In the genomic region with DNA sequence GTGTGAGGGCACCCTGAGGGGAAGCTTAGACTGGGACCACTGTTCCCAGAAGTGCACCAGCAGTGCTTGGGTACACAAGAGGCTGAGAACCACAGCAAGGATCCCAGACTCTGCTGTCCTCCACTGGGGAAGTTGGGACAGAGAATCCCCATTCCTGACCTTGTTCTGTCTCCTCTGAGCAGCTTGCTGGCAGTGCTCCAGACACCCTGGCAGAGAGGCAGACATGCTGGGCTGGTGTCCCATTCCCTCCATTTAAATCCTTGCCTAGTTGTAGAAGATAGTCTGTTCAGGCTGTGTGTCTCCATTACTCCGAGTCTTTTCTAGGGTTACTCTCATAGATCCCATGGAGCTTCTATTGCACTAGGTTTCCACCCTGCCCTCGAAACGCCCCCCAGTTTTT, we compare ENCODE assay signal across 10 mouse cellular contexts.
DNase-seq lines count a peak whose midpoint lies in the region; ATAC-seq lines count a peak whose summit lies in the region.
"Had no signal": no experiment of that assay in that cellular context is flagged by ENCODE, and none has a peak within 500 bp of the region (broad histone marks: within the 10 kb centered on the region; RNA-seq: fewer than 3 reads in every experiment).

No protein-coding gene starts in this region.

- no peak for ATAC-seq in megakaryocyte-erythroid progenitor cell, adult 5-6 weeks (replicated peaks; ENCODE audit: low FRiP score, low TSS enrichment, poor library complexity, severe bottlenecking)
- ATAC-seq: liver, postnatal 0 days had no signal

- DNase-seq in left cerebral cortex, postnatal 14 days (ENCODE audit: low spot score in 2 of 2): peak; percentile 12 to 35
- DNase-seq in left cerebral cortex, adult 11 months (ENCODE audit: low spot score): no peak
- peak; percentile 36 to 43 for DNase-seq in adrenal gland, adult 18-20 months (ENCODE audit: low spot score in 2 of 2)
- DNase-seq in adrenal gland, postnatal 14 days: peak; percentile 78
- DNase-seq in cerebellum, postnatal 36 days: peak; percentile 81 to 84
- no peak for DNase-seq in spleen, postnatal 36 days (ENCODE audit: low spot score in 2 of 2)
- DNase-seq: kidney, adult 18-20 months; liver, postnatal 0 days; spleen, adult 18-20 months had no signal

- intact Hi-C loops in left cerebral cortex, postnatal 14 days (cut with DNase I): no loop called here

Comparison
In these comparisons a context has a peak if more than half of its experiments do, and no peak if none do; other contexts are left out.
1. DNase-seq: peak in left cerebral cortex, postnatal 14 days (2 of 2), adrenal gland, adult 18-20 months (2 of 2), adrenal gland, postnatal 14 days (single experiment) and cerebellum, postnatal 36 days (2 of 2); none in left cerebral cortex, adult 11 months (single experiment) and spleen, postnatal 36 days (0 of 2).